Mouse (Mus musculus) neutrophil, adult 5-6 weeks (primary cell): ENCODE results near the gene Tuba8. TPM values are rescaled to one million over a fixed set of nuclear protein-coding genes. Genes with fewer than 3 reads are reported as not detected.

Experiments used
- ATAC-seq: fragments of 151-379, 151-347 bp; 2 replicates; pipeline ENCODE4 v1.8.0; 2017; ENCODE audit warnings: mild to moderate bottlenecking, moderate TSS enrichment; ENCODE audit not compliant: insufficient number of reproducible peaks, poor library complexity, low FRiP score, severe bottlenecking; ENCODE audit errors: extremely low read depth
- total RNA-seq: library from RNA; stranded (forward); fragments of 200-1000 nt; gene quantifications from 2 replicates; pipeline ENCODE4 v1.2.3, GENCODE M21; 2017

Tuba8 gene
- total RNA-seq, 1 experiment from 2014 or later = 1.7 TPM

DNA sequence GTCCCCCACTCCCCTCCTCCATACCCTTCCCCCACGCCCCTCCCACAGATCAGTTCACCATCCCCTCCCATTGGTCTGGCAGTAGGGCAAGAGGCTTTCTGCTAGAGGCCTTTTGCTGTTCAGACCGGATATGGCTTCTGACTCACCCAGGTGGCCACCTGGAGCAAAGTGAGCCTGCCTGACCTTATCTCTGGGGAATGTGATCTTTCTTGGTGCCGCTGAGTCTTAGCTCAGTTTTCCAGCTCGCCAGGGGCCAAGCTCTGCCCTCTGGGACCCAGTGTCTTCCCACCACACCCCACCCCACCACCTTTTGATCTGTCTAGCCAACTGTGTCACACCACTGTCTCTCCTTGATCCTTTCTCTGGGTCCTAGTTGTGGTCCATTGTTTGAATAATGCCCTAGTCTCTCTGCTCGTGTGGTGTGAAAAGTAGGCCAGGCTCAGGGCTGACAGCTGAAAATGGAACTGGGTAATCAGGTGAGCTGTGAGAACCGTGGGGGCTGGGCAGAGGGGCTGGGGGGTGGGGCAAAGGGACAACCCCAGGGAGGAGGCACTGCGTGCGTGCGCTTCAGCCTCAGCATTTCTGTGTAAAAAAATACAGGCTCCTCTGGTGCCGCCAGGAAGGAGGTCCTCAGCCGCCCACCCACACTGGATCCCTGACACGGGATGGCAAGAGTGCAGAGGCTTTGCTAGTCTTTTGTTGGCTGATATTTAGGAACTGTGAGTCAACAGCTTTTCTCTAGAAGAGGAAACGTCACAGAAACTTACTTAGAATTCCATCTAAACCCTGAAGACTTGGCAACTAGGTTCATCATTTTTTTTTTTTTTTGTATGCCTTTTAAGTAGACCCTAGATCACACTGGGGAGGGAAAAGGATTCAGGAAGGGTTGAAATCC, 16.2 kb upstream of the Tuba8 start:
- no peak for ATAC-seq

DNA sequence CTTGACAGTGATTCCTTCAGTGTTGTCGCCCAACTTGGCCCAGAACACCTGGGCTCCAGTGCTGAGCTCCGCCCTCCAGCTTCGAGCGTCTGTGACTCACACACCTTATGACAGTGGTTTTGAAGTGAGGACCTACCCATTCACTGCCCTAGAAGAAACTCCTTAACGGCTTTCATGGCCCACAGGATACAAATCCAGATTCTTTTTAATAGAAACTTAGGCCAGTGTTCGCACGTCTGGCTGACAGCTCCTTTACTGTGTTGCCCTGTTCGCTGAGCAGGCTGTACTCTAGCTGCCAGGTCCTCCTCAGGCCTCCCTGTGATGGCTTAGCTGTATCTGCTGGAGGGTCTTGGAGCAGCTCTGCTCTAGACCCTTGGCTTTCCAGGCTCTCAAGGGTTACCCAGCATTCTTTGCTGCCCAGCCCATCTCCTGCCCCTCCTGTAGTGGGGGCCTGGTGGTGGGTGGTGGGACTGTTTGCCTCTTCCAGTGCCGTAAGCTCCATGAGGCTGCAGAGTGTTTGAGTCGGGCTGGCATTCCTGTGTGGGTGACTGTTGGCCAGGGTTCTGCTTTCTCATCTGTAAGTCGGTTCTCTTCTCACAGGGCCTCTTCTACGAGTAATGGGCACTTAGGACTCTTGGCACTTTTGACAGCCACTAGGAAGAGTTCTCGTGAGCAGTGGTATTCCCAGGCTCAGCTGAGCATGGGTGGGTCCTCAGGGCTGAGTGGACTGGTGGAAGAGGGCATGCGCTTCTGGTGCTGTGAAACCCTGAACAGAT, 15.4 kb upstream of the Tuba8 start:
- ATAC-seq = no peak

DNA sequence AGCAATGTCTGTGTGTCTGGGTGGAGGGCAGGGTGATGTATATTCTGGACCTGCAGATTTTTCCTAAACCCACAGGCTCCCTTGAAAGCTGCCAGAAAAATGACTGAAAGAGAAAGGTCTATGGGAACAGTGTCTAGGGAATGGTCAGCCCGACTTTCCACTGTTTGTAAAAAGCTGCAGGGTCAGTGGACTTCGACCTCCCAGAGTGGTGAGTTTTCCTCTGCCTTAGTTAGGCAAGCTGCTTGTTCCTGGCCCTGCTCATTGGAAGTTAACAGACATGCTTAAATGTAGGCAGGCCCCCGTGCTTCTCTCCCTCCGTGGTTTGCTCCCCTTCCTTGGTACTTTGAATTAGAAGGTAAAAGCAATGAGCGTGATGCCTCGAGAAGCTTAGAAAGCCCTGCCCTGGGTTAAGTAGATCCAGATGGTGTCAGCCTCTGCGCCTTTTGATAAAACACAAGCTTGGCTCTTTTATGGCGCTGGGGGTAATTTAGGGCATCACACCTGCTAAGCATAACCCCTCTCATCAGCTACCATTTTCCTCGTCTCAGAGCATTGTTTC, 12.6 kb upstream of the Tuba8 start:
- no peak for ATAC-seq

DNA sequence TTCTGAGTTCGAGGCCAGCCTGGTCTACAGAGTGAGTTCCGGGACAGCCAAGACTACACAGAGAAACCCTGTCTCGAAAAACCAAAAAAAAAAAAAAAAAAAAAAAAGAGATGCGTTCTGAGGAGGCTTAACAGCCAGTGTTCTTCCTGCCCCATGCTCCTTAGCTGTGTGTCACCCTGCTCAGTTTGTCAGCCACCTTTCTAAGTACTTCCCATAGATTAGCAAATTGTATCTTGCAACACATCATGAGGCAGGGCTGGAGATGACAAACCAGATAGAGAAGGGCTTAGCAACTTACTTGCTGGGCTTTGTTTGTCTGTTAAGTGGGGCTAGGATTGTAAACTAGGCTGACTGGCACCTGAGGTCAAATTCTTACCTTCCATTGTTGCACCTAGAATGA, 10.0 kb upstream of the Tuba8 start:
- ATAC-seq = no peak

DNA sequence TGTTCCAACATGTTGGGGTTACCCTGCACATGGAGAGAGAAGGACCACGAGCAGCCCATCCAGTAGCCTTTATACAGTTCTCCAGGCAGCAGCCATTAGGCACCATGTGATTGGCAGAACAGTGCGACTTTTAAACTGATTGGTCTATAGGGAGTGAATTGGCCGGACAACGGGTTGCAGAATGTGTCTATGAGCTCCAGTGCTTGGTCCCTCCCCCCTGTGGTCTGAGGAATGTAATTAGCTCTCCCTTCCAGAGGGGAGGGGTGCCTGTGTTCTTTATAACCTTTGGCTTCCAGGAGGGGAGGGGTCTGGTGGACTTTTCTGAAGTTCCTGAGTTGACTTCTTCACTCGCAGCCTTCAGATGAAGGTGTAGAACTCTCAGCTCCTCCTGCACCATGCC, 8.5 kb upstream of the Tuba8 start:
- no peak for ATAC-seq

DNA sequence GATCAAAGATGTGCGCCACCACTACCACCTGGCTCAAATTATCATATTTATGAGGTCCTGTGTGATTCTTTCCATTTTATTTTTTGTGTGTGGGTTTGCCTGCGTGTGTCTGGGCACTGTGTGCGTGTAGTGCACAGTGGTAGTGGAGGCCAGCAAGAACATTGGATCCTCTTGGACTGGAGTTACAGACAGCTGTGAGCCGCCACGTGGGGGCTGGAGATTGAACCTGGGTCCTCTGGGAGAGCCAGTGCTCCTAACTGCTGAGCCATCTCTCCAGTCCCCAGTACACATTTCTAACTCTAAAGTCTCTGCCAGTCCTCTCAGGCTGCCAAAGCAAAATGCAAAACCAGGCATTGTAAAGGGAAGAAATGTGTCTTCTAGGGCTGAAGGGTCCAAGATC, 4.0 kb upstream of the Tuba8 start:
- no peak for ATAC-seq

DNA sequence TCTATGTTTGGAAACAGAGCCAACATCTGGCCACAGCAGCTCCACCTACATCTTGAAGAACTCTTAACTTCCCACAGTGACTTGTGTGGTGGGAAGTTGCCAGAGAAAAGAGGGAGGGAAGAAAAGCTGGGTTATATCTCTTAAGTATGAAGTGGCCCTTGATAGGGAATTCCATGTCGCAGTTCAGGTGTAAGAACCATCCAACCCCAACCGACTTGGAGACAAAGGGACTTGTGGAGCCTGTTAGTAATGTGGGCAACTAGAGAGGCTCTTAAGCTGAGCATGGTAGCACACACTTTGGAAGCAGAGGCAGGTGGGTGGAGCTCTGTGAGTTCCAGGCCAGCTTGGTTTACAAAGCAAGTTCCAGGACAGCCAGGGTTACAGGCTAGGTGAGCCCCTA, 912 bp upstream of the Tuba8 start:
- no peak for ATAC-seq

DNA sequence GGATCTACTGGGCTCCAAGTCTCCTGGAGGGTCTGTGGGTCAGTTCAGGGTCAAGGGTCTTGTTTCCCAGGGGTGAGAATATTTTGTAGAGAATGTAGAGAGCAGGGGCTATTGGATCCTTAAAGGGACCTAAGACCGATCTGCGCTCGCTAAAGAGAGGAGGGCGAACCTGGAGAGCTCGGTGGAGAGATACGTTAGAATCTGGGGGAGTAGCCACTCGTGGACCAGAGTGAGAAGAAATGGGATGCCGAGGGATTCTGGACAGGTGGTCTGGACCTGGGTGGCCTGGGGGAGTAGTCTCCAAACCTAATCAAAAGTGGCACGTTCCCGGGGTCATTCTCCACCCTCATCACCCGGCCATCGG, 412 bp downstream of the Tuba8 start:
- ATAC-seq = no peak

DNA sequence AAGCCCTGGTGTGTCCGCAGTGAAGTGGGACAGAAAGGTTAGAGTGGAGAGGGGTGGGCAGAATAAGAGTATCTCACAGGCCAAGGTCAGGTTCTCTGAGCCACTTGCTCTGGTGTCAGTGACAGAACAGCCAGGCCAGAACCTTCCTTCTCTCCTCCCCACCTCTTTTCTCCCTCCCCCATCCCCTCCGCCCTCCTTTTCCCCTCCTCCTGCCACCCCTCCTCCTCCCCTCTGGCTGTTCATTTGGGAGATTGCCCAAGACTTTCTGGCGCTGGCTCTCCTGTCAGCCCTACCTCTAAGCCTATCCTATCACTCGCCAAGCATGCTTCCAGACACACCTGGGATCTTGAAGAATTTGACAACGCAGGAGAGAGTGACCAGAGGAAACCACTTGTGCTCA, 1.2 kb downstream of the Tuba8 start:
- no peak for ATAC-seq

DNA sequence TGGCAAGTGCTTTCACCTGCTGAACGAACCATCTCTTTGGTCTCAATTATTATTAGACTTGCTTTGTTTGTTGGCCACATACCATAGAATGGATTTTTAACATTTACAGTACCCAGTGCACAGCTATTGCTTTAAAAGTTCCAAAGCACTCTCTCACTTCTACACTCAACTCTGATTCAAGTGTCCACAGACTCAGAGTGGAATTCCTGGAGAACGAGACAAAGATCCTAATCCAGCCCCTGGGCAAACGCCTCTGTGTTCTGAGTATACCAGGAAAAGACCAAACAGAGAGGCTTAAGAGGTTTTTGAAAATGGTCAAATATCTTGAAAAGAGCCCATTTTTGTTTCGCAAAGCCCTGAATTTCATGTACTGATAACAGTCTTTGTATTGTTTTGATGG, 2.5 kb downstream of the Tuba8 start:
- ATAC-seq = no peak

DNA sequence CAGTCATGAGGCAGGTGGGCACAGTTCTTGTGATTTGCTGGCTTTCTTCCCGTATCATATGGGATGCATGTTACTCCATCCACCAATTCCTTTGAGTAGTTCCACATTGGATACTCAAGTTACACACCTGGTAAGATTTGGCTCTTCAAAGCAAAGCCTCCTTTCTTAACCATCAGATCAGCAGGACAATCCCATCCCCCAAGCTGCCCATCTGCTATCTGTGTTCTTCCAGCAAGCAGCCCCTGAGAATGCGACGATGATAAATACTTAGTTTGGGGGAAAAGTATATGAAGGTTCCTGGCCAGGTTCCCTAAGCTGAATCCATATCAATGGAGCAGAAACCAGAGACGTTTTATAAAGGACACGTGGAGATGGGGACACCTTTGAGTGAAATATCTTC, 3.7 kb downstream of the Tuba8 start:
- no peak for ATAC-seq

DNA sequence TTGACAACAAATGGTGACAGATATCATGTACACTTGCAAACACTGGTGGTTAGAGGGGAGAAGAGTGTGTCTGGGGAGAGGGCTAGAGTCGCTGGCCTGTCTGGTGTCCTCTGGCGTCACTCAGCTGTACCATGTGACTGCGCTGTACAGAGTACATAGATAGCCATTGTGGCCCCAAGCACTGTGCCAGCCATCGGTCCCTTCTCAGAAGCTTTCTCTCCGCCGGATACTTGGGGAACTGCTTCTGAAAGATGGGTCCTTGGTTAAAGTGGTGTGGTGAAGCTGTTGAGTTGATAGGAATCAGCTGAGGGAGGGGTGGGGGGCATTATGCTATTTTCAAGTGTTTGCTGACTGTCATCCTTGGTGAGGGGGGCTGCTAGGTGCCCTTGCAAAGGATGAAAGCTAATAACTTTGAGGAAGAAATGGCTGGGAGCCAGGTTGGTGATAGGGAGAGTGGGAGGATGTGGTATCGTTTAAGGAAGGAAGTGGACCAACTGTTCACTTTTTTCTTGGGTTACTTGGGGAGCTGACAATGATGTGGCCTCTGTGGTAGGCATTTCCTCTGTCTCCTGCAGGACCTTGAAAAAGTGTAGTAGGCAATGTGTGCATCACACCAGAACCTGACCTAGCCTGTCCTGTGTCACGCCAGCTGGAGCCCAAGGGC, 4.3 kb downstream of the Tuba8 start:
- peak; percentile 25; the same call in 1 of the 2 replicates for ATAC-seq

DNA sequence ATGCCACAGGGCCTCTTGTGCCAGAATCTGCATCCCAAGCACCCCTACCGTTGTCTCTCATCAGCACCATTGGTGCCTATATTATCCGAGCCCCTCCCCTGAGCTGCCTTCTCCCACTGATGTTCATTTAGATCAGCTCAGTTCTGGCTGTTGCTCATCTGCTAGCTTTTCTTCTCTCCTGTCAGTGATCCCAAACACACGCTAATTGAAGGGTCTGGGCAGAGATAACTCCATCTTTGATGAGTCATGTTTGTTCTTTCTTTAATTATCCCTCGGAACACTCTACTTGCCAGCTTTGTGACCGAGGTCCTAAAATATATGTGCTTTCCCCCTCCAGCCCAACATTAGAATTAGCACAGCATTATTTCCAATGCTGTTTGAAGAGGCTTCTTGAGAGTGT, 4.8 kb downstream of the Tuba8 start:
- ATAC-seq = no peak

DNA sequence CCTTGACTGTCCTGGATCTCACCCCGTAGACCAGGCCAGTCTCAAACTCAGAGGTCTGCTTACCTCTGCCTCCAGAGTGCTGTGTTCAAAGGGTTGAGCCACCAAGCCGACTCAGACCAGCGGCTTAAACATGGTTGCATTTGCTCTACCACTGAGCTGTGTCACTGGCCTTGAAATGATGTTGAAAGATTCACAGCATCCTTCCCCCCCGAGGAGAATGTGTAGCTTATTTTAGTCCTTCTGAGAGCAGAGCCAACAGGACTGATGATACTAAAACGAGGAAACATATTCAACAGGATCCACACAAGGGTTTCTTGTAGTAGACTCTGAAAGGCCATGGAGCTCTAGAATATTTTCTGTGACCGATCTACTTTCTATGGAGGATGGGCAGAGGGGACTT, 5.4 kb downstream of the Tuba8 start:
- ATAC-seq = no peak

DNA sequence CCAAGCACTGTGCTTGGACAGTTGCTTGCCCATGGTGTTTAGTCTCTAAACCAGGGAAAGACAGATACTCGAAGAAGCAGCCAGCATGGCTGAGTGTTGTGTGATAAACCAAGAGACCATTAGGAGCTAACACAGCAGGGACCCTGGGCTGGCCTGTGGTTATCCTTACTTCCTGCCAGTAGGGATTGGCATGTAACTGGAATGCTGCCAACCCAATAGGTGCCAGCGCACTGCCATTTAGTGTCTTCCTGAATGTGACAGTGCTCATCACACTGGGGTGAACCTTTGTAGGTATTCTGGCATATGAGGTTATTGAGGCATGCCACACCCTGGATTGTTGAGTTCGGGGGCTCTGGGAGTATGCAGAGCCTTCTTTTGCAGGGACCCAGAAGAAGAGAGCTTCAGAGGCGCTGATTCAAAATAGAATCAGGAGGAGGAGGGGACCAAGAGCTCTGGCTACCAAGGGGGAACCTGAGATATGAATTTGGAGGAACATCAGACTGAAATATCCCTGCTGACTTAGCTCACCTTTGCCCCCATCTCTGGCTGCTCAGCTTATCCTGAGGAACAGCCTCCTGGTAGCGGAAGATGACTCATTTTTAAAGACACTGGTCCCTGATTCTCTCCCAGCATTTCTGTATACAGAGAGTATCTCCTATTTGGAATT, 6.2 kb downstream of the Tuba8 start:
- ATAC-seq = no peak

DNA sequence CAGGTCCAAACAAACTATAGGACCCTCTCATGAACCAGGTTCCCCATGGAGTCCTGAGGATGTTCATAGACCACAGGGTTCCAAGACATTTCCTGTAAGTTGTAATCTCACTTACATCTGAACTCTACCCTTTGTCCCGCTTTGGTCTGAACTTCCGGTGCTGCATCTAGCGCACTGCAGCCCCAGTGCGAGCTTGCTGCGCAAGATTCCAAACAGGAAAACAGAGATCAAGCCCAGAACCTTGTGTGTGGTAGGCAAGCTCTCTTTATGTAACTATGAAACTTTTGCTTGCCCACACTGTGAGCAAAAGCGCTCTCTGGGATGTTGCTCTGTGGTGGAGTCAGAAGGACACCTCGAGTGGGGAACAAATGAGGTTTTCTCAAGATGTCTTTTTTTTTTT, 7.5 kb downstream of the Tuba8 start:
- no peak for ATAC-seq

DNA sequence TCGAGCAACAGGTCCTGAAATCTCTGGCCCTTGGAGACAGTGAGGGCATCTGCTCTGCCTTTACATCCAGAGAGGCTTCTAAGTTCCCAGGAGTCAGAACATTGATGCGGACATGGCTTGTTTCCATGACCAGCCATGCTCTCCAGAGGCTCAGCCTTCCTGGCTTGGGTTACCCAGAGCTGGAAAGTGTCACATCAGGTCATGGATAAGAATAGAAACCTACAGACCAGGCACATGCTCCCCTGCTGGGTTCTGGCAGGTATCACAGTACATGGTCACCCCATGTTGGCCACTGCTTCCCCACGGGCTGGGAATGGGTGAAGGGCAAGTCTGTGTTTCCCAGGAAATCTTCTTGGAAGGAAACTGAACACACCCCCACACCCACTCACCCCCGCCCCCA, 8.9 kb downstream of the Tuba8 start:
- no peak for ATAC-seq

DNA sequence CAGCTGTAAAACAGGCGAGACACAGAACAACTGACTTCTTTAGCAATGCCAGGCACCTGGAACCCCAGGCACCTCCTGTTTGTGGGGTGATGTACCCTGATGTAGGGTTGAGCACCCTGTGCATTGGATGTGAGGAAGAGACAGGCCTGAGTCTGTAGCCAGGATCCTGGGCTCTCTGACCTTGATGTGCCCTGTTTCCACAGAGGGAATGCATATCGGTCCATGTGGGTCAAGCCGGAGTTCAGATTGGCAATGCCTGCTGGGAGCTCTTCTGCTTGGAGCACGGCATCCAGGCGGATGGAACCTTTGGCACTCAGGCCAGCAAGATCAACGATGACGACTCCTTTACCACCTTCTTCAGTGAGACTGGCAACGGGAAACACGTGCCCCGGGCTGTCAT, 9.7 kb downstream of the Tuba8 start:
- no peak for ATAC-seq
